Mouse (Mus musculus) frontal cortex, postnatal 36 days (tissue): ENCODE results near the gene Ephx3.

Experiments used
- DNase-seq, 2 experiments: peaks; one replicate each; pipeline ENCODE4 v3.0.0; 2022; ENCODE audit warnings: low spot score in 2 of 2

Gene Ephx3

GRCm38 (mm10) chr17:32173166-32173565 is 16.2 kb downstream of the Ephx3 start:
- DNase-seq: no peak

- DNase-seq: no peak
Measured at GRCm38 (mm10) chr17:32172485-32172884, 16.9 kb downstream of the Ephx3 start.

- no peak for DNase-seq
Measured at GRCm38 (mm10) chr17:32169518-32170225, 19.7 kb downstream of the Ephx3 start.

- DNase-seq: no peak
Measured at GRCm38 (mm10) chr17:32166687-32167086, 22.7 kb downstream of the Ephx3 start, which contains the start of gene Notch3. TSS of gene Notch3 (minus strand) at chr17:32166852.

GRCm38 (mm10) chr17:32165803-32166595 is 23.4 kb downstream of the Ephx3 start:
- DNase-seq: no peak

- no peak for DNase-seq
Measured at GRCm38 (mm10) chr17:32165266-32165802, 24.0 kb downstream of the Ephx3 start.

GRCm38 (mm10) chr17:32164780-32165179 is 24.6 kb downstream of the Ephx3 start:
- no peak for DNase-seq

- no peak for DNase-seq
Measured at GRCm38 (mm10) chr17:32163910-32164650, 25.3 kb downstream of the Ephx3 start.

- DNase-seq: peak; percentile 53 to 64
Measured at GRCm38 (mm10) chr17:32162112-32162850, 27.1 kb downstream of the Ephx3 start.

- no peak for DNase-seq
Measured at GRCm38 (mm10) chr17:32160882-32161281, 28.5 kb downstream of the Ephx3 start.

GRCm38 (mm10) chr17:32158841-32159240 is 30.5 kb downstream of the Ephx3 start:
- no peak for DNase-seq

- DNase-seq: peak in 1 of 2 experiments; percentile 40
Measured at GRCm38 (mm10) chr17:32146718-32147117, 42.6 kb downstream of the Ephx3 start.

- DNase-seq: peak; percentile 77 to 89
Measured at GRCm38 (mm10) chr17:32142907-32143854, 46.2 kb downstream of the Ephx3 start.

GRCm38 (mm10) chr17:32142234-32142633 is 47.1 kb downstream of the Ephx3 start:
- peak in 1 of 2 experiments; percentile 45 for DNase-seq
